Mouse (Mus musculus): ENCODE measurements around the gene Ints13. TPM values are rescaled to one million over a fixed set of nuclear protein-coding genes. Genes with fewer than 3 reads are reported as not detected.

The Ints13 gene
- polyA plus RNA-seq, 1 experiment from 2014 or later = 59.1 TPM

GRCm38 (mm10) chr6:146500206-146500605, 77.4 kb downstream of the Ints13 start:
- peak overlapping the region; percentile 95 for H3K4me2 ChIP-seq (ENCODE audit: low read depth, low read length)
- H3K36me3 ChIP-seq (ENCODE audit: control insufficient read depth, insufficient read depth) = no peaks in the 10 kb centered on the region
- H3K27ac ChIP-seq (ENCODE audit: low read length) = peak overlapping the region; percentile 94; the same call in 1 of the 2 replicates
- H3K9me3 ChIP-seq (replicated peaks; ENCODE audit: control insufficient read depth, low read length) = no peaks in the 10 kb centered on the region
- peaks cover 31% of the 10 kb centered on the region for H3K4me1 ChIP-seq (ENCODE audit: control insufficient read depth, insufficient read depth, low read length)
- H3K4me3 ChIP-seq (ENCODE audit: low read length) = peak overlapping the region; percentile 85
- H3K9ac ChIP-seq (ENCODE audit: low read length) = peak overlapping the region; percentile 97
- WGBS = 63% methylated on average over 6 of the region's 6 CpGs
- no peaks in the 10 kb centered on the region for H3K27me3 ChIP-seq (ENCODE audit: control insufficient read depth, insufficient read depth, low read length)
- no peak for ATAC-seq (replicated peaks; ENCODE audit: extremely low read depth, insufficient read depth, low FRiP score)

Other genes starting within 250 kb of the Ints13 start
- gene Itpr2, start 75.6 kb downstream of the Ints13 start, polyA plus RNA-seq (2015; fragmentation: Nextera tagmentation; extraction: Ambion mirVana) = 39.4 and 49.4 TPM in 2 replicates
- 89.3 and 104 TPM in 2 replicates for gene Fgfr1op2, start 632 bp downstream of the Ints13 start, polyA plus RNA-seq (2015; fragmentation: Nextera tagmentation; extraction: Ambion mirVana)
- 143 and 150 TPM in 2 replicates for gene Med21, start 64.7 kb upstream of the Ints13 start, polyA plus RNA-seq (2015; fragmentation: Nextera tagmentation; extraction: Ambion mirVana)
- 35.3 and 37.5 TPM in 2 replicates for gene Tm7sf3, start 65.0 kb upstream of the Ints13 start, polyA plus RNA-seq (2015; fragmentation: Nextera tagmentation; extraction: Ambion mirVana)
- gene Stk38l, start 147.2 kb upstream of the Ints13 start, polyA plus RNA-seq (2015; fragmentation: Nextera tagmentation; extraction: Ambion mirVana) = 28.9 and 30.3 TPM in 2 replicates
- gene Arntl2, start 218.2 kb upstream of the Ints13 start, polyA plus RNA-seq (2015; fragmentation: Nextera tagmentation; extraction: Ambion mirVana) = 2.8 and 2.9 TPM in 2 replicates